35 mouse cellular contexts compared by ENCODE assay signal in genomic region chr11:4005220-4005805, GRCm38 (mm10). TPM values are rescaled to one million over a fixed set of nuclear protein-coding genes. Genes with fewer than 3 reads are reported as not detected.
DNase-seq lines count a peak whose midpoint lies in the region; ATAC-seq and TF ChIP-seq lines count a peak whose summit lies in the region.
"Had no signal": no experiment of that assay in that cellular context is flagged by ENCODE, and none has a peak within 500 bp of the region (broad histone marks: within the 10 kb centered on the region; RNA-seq: fewer than 3 reads in every experiment).

No protein-coding gene starts in this region.

- TF ChIP-seq CTCF in layer of hippocampus, adult 2 months (conservative IDR thresholded peaks at IDR 0.05): no peak

- peak; percentile 38 for ATAC-seq in frontal cortex, adult (ENCODE audit: low TSS enrichment)
- peak; percentile 38 to 44; a peak in 3 of 4 replicates for ATAC-seq in hematopoietic stem cell, adult 5-6 weeks (replicated peaks in 1 of 2; ENCODE audit: insufficient read depth in 1 of 2, low FRiP score in 2 of 2, low TSS enrichment in 1 of 2, low read depth in 1 of 2, poor library complexity in 2 of 2, severe bottlenecking in 2 of 2)
- ATAC-seq: forebrain, embryonic 14.5 days; forebrain, postnatal 0 days; hindbrain, embryonic 16.5 days; intestine, embryonic 15.5 days had no signal

- no peak overlapping the region for H3K4me3 ChIP-seq in layer of hippocampus, adult 2 months
- H3K4me3 ChIP-seq: embryonic facial prominence, embryonic 10.5 days; embryonic facial prominence, embryonic 13.5 days; forebrain, embryonic 10.5 days; heart, embryonic 13.5 days; hindbrain, embryonic 10.5 days; hindbrain, embryonic 13.5 days; intestine, embryonic 15.5 days had no signal

- no peak overlapping the region for H3K27ac ChIP-seq in layer of hippocampus, adult 2 months
- H3K27ac ChIP-seq: embryonic facial prominence, embryonic 10.5 days; embryonic facial prominence, embryonic 13.5 days; forebrain, embryonic 10.5 days; heart, embryonic 13.5 days; hindbrain, embryonic 10.5 days; hindbrain, embryonic 13.5 days; intestine, embryonic 15.5 days had no signal

- no peak for DNase-seq in frontal cortex, postnatal 14 days (ENCODE audit: low spot score in 2 of 2)
- peak; percentile 37 for DNase-seq in layer of hippocampus, adult 9-11 months
- no peak for DNase-seq in layer of hippocampus, adult 2 months (ENCODE audit: low spot score in 2 of 2)
- DNase-seq in brain, adult 2 months (ENCODE audit: low read depth, low spot score): peak; percentile 57
- no peak for DNase-seq in kidney, postnatal 4 days
- DNase-seq in adipocyte (ENCODE audit: low spot score): no peak
- DNase-seq: adrenal gland, postnatal 10 days; adrenal gland, postnatal 36 days; B cell, adult 2 months; cerebellum, adult 11 months; cerebellum, adult 2 months; cerebellum, adult 9-11 months; cerebellum, postnatal 25 days; embryo, embryonic 11 days; forebrain, postnatal 0 days; gastrocnemius, postnatal 10 days; gastrocnemius, postnatal 36 days; heart, postnatal 14 days; kidney, adult 11 months had no signal

RNA-seq across cellular contexts. Expression of gene Gal3st1, which starts 21.9 kb away (rescaled TPM):
- total RNA-seq in layer of hippocampus, adult 2 months (2021): 1 to 10 TPM; 8.5 to 9.8 TPM
- 0.38 and 2.2 TPM in 2 replicates for total RNA-seq in hematopoietic stem cell, adult 5-6 weeks (2017)
- total RNA-seq: G1E had no signal

RNA-seq across cellular contexts. Expression of gene Sec14l4, which starts 25.9 kb away (rescaled TPM):
- under 1 TPM; 0.17 to 0.64 TPM for total RNA-seq in layer of hippocampus, adult 2 months (2021)
- total RNA-seq in hematopoietic stem cell, adult 5-6 weeks (2017): not detected in 2 replicates
- total RNA-seq: forebrain, postnatal 0 days; gastrocnemius, adult 18-20 months; gastrocnemius, postnatal 36 days; granulocyte monocyte progenitor cell, adult 5-6 weeks had no signal

RNA-seq across cellular contexts. Expression of gene 4930556J24Rik, which starts 28.7 kb away (rescaled TPM):
- not detected for total RNA-seq in layer of hippocampus, adult 2 months (2021)
- total RNA-seq in hematopoietic stem cell, adult 5-6 weeks (2017): not detected in 2 replicates
- total RNA-seq: adrenal gland, postnatal 10 days; adrenal gland, postnatal 36 days; forebrain, postnatal 0 days; gastrocnemius, adult 18-20 months; gastrocnemius, postnatal 10 days; gastrocnemius, postnatal 36 days; granulocyte monocyte progenitor cell, adult 5-6 weeks; heart, adult 8-10 months; heart, postnatal 14 days had no signal

RNA-seq across cellular contexts. Expression of gene Pes1, which starts 41.5 kb away (rescaled TPM):
- 10 to 100 TPM; 34.8 to 40.5 TPM for total RNA-seq in layer of hippocampus, adult 2 months (2021)
- total RNA-seq in hematopoietic stem cell, adult 5-6 weeks (2017): 117 and 128 TPM in 2 replicates

RNA-seq across cellular contexts. Expression of gene Sec14l3, which starts 59.3 kb away (rescaled TPM):
- total RNA-seq in layer of hippocampus, adult 2 months (2021): 1 to 10 TPM; 1.3 to 2.6 TPM
- not detected in 2 replicates for total RNA-seq in hematopoietic stem cell, adult 5-6 weeks (2017)
- total RNA-seq: adrenal gland, postnatal 36 days; CH12.LX; gastrocnemius, adult 18-20 months; gastrocnemius, postnatal 10 days; gastrocnemius, postnatal 36 days; granulocyte monocyte progenitor cell, adult 5-6 weeks had no signal

Comparison
In these comparisons a context has a peak if more than half of its experiments do, and no peak if none do; other contexts are left out.
1. DNase-seq: peak in layer of hippocampus, adult 9-11 months (single experiment) and brain, adult 2 months (single experiment); none in frontal cortex, postnatal 14 days (0 of 2), layer of hippocampus, adult 2 months (0 of 2), kidney, postnatal 4 days (0 of 2) and adipocyte (single experiment).